Mouse (Mus musculus) megakaryocyte, embryonic 14.5 days (primary cell): ENCODE data around the gene Ppp1r14a.

Experiments used
- FLI1 ChIP-seq: IDR thresholded peaks from 2 replicates; pipeline ENCODE4 v1.6.1; 2012; ENCODE audit warnings: low read length, inconsistent platforms, mixed read lengths
- GATA1 ChIP-seq: IDR thresholded peaks from 3 replicates; pipeline ENCODE4 v1.6.1; 2012; ENCODE audit warnings: mixed read lengths, low read length, inconsistent platforms, borderline replicate concordance

- TF ChIP-seq GATA1 (no peak), FLI1 (no peak)
These were observed 41.4 kb upstream of the Ppp1r14a start for GRCm38 (mm10) chr7:29247706-29248105.
